Mouse (Mus musculus): Measurements from ENCODE around the gene Dact1.

- TF ChIP-seq CTCF (IDR thresholded peaks at IDR 0.05; ENCODE audit: extremely low read depth, insufficient read length, insufficient replicate concordance, low read depth, low read length), result no peak
- TF ChIP-seq POLR2A (IDR thresholded peaks at IDR 0.05; ENCODE audit: low read depth, low read length), result no peak
Observed at GRCm38 (mm10) chr12:71362425-71362824, 52.7 kb downstream of the Dact1 start.

All from small intestine, adult 2 months (tissue).